Mouse (Mus musculus): Measurements from ENCODE around the gene Mrpl23.

GRCm38 (mm10) chr7:142505942-142506341 is 26.5 kb upstream of the Mrpl23 start:
- TF ChIP-seq CTCF (IDR thresholded peaks at IDR 0.05; ENCODE audit: control insufficient read depth, insufficient read depth, insufficient read length), result no peak
- TF ChIP-seq USF1 (IDR thresholded peaks at IDR 0.05; ENCODE audit: low read depth), result no peak
- TF ChIP-seq MYOD1 (IDR thresholded peaks at IDR 0.05; ENCODE audit: control insufficient read depth, insufficient read length, low read depth), result no peak
- no peak for TF ChIP-seq CEBPB (IDR thresholded peaks at IDR 0.05; ENCODE audit: low read depth)
- TF ChIP-seq FOSL1 (IDR thresholded peaks at IDR 0.05; ENCODE audit: insufficient read depth, low read length, poor library complexity, severe bottlenecking), result no peak
- no peak for TF ChIP-seq MYOG (IDR thresholded peaks at IDR 0.05; ENCODE audit: control insufficient read depth, extremely low read depth, insufficient read length)
